Mouse (Mus musculus) left cerebral cortex, postnatal 25 days (tissue): ENCODE measurements around the gene Blvra. TPM values are rescaled to one million over a fixed set of nuclear protein-coding genes. Genes with fewer than 3 reads are reported as not detected.
"Not testable (repeated sequence)": the region's sequence is repeated elsewhere in the genome, so short reads cannot be mapped to it uniquely, and the experiment has no call there.

ENCODE experiments used
- DNase-seq, 2 experiments: peaks; one replicate each; pipeline ENCODE4 v3.0.0; 2022; ENCODE audit warnings: low spot score in 2 of 2, mixed read lengths in 1 of 2
- intact Hi-C: fragments of 180-260 bp; cut with DNase I; formaldehyde crosslinking; loops from one replicate; pipeline ENCODE4 v1.15.1; 2025
- total RNA-seq, 2 experiments: library from RNA; stranded (reverse); gene quantifications; 2 replicates each; pipeline ENCODE4 v1.2.3; 2021

Blvra gene
- 10 to 100 TPM; 22.5 to 29.7 TPM for total RNA-seq

GRCm38 (mm10) chr2:127070435-127070841 is at the start of gene Blvra:
Gene Blvra, plus strand, starts transcription at chr2:127070665.
- intact Hi-C loops = no loop called here
- DNase-seq = peak; percentile 87 to 92

GRCm38 (mm10) chr2:127035006-127035605 is 35.4 kb upstream of the Blvra start:
- peak; percentile 68 to 83 for DNase-seq
- intact Hi-C loops = no loop called here

- no peak for DNase-seq
- intact Hi-C loops = no loop called here
Measured at GRCm38 (mm10) chr2:127037299-127037698, 33.2 kb upstream of the Blvra start.

GRCm38 (mm10) chr2:127061471-127061870 is 9.0 kb upstream of the Blvra start:
- no peak for DNase-seq
- intact Hi-C loops = no loop called here

GRCm38 (mm10) chr2:127068806-127069205 is 1.7 kb upstream of the Blvra start:
- intact Hi-C loops = no loop called here

GRCm38 (mm10) chr2:127069781-127070434 is 557 bp upstream of the Blvra start:
- intact Hi-C loops = no loop called here
- no peak for DNase-seq

More at GRCm38 (mm10) chr2:127068806-127069205, 1.7 kb upstream of the Blvra start:
- DNase-seq = no peak

- intact Hi-C loops = no loop called here
- DNase-seq = no peak
Measured at GRCm38 (mm10) chr2:127070879-127071278, 414 bp downstream of the Blvra start.

- DNase-seq = no peak
- intact Hi-C loops = no loop called here
Measured at GRCm38 (mm10) chr2:127074116-127074515, 3.7 kb downstream of the Blvra start.

GRCm38 (mm10) chr2:127077611-127078010 is 7.1 kb downstream of the Blvra start:
- intact Hi-C loops = no loop called here
- no peak for DNase-seq

- DNase-seq, intact Hi-C loops: not testable (repeated sequence)
Measured at GRCm38 (mm10) chr2:127079066-127079465, 8.6 kb downstream of the Blvra start.

GRCm38 (mm10) chr2:127079881-127080590 is 9.6 kb downstream of the Blvra start:
- intact Hi-C loops = no loop called here

GRCm38 (mm10) chr2:127080591-127081218 is 10.2 kb downstream of the Blvra start:
- intact Hi-C loops = no loop called here
- DNase-seq = no peak

More at GRCm38 (mm10) chr2:127079881-127080590, 9.6 kb downstream of the Blvra start:
- no peak for DNase-seq

GRCm38 (mm10) chr2:127086235-127086634 is 15.8 kb downstream of the Blvra start:
- intact Hi-C loops = no loop called here
- no peak for DNase-seq

- intact Hi-C loops, DNase-seq: not testable (repeated sequence)
Measured at GRCm38 (mm10) chr2:127090151-127090550, 19.7 kb downstream of the Blvra start.

- intact Hi-C loops = no loop called here
- DNase-seq = no peak
Measured at GRCm38 (mm10) chr2:127092000-127092399, 21.5 kb downstream of the Blvra start.

- DNase-seq = no peak
- intact Hi-C loops = no loop called here
Measured at GRCm38 (mm10) chr2:127108986-127109385, 38.5 kb downstream of the Blvra start.

- DNase-seq = no peak
- intact Hi-C loops = no loop called here
Measured at GRCm38 (mm10) chr2:127121591-127122235, 51.2 kb downstream of the Blvra start.

GRCm38 (mm10) chr2:127128926-127129325 is 58.5 kb downstream of the Blvra start:
- DNase-seq = no peak
- intact Hi-C loops = no loop called here

GRCm38 (mm10) chr2:127131353-127131752 is 60.9 kb downstream of the Blvra start:
- intact Hi-C loops = no loop called here
- no peak for DNase-seq
